Mouse (Mus musculus) erythroblast, embryonic 14.5 days (primary cell): ENCODE results near the gene Bcl9l. TPM values are rescaled to one million over a fixed set of nuclear protein-coding genes. Genes with fewer than 3 reads are reported as not detected.

Experiments
- H3K27me3 ChIP-seq: 2 replicates; pipeline ENCODE4 v1.6.1; 2012; ENCODE audit warnings: inconsistent platforms; ENCODE audit not compliant: control insufficient read depth
- H3K36me3 ChIP-seq: 2 replicates; pipeline ENCODE4 v1.6.1; 2012; ENCODE audit warnings: mild to moderate bottlenecking, inconsistent platforms; ENCODE audit not compliant: control insufficient read depth
- H3K4me1 ChIP-seq: 2 replicates; pipeline ENCODE4 v1.6.1; 2012; ENCODE audit warnings: inconsistent platforms; ENCODE audit not compliant: control insufficient read depth
- H3K4me3 ChIP-seq: replicated peaks from 2 replicates; pipeline ENCODE3; 2012; ENCODE audit warnings: moderate library complexity, mild to moderate bottlenecking, inconsistent platforms
- H3K9me3 ChIP-seq: 2 replicates; pipeline ENCODE4 v1.6.1; 2012; ENCODE audit warnings: low read length, inconsistent platforms, mixed read lengths; ENCODE audit not compliant: control insufficient read depth
- GATA1 ChIP-seq: IDR thresholded peaks from 2 replicates; pipeline ENCODE4 v1.6.1; 2012; ENCODE audit warnings: low read length, inconsistent platforms, mixed read lengths
- TAL1 ChIP-seq: IDR thresholded peaks from 3 replicates; pipeline ENCODE4 v1.6.1; 2012; ENCODE audit warnings: low read length, inconsistent platforms, mixed read lengths
- polyA plus RNA-seq: library from polyadenylated mRNA; stranded (reverse); fragments of >175 nt; gene quantifications from 2 replicates; pipeline ENCODE4 v1.2.3, GENCODE M21; 2012

Gene Bcl9l
- polyA plus RNA-seq, 1 experiment: 0.06 TPM

DNA sequence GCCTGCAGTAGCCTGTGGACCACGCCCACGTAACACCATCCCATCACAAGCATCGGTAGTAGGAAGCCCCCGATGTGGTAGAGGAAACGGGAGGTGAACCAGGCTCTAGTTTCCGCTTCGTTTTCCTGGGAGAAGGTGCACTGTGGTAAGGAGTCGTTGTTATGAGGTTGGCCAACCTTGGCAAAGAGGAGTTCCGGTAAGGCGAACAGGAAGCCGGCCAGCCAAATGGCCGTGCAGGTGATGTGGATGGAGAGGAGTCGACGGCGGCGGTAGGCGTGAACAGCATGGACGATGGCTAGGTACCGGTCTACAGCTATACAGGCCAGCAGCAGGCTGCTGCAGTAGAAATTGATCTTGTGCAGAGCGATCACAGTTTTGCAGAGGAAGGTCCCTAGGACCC, 31.0 kb downstream of the Bcl9l start:
- Histone ChIP-seq H3K4me3 (no peak overlapping the region), H3K36me3 (no peaks in the 10 kb centered on the region; the same call in 1 of the 2 replicates), H3K9me3 (no peaks in the 10 kb centered on the region), H3K27me3 (peaks cover 13% of the 10 kb centered on the region), H3K4me1 (peaks cover 20% of the 10 kb centered on the region)
- no peak for TF ChIP-seq TAL1
- TF ChIP-seq GATA1: no peak

GRCm38 (mm10) chr9:44514147-44514546, 31.5 kb downstream of the Bcl9l start:
- no peaks in the 10 kb centered on the region; the same call in 1 of the 2 replicates for H3K36me3 ChIP-seq
- H3K4me1 ChIP-seq: peaks cover 19% of the 10 kb centered on the region
- H3K9me3 ChIP-seq: no peaks in the 10 kb centered on the region
- no peak for TF ChIP-seq TAL1
- no peak for TF ChIP-seq GATA1
- peaks cover 12% of the 10 kb centered on the region for H3K27me3 ChIP-seq
- no peak overlapping the region for H3K4me3 ChIP-seq

GRCm38 (mm10) chr9:44515131-44515751, 32.6 kb downstream of the Bcl9l start:
- peaks cover 4% of the 10 kb centered on the region for H3K27me3 ChIP-seq
- H3K4me1 ChIP-seq: peaks cover 10% of the 10 kb centered on the region
- no peak for TF ChIP-seq GATA1
- no peak for TF ChIP-seq TAL1
- no peaks in the 10 kb centered on the region for H3K36me3 ChIP-seq
- H3K4me3 ChIP-seq: peak overlapping the region; percentile 39
- no peaks in the 10 kb centered on the region for H3K9me3 ChIP-seq

- Histone ChIP-seq H3K27me3 (no peaks in the 10 kb centered on the region), H3K4me3 (no peak overlapping the region), H3K36me3 (no peaks in the 10 kb centered on the region), H3K4me1 (peaks cover 10% of the 10 kb centered on the region), H3K9me3 (no peaks in the 10 kb centered on the region)
- TF ChIP-seq GATA1 (no peak), TAL1 (no peak)
Observed at GRCm38 (mm10) chr9:44515891-44516290, 33.3 kb downstream of the Bcl9l start.

DNA sequence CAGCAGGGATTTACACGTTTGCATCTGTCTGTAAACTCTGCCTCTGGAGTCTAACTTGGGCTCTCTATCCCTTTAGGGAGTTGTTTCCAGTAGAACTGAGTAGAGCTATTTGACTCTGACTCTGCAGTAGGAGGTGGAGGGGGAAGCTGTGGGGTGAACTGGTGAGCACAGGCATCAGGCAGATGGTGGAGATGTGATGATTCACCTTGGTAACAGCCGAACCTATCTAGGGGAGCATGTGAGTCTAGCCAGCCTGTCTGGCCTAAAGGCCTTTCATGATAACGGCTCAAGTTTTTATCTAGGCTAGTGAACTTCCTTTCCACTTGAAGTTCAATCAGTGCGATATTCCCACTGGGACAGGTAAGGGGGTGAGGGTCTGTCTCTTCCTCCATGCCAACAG, 34.7 kb downstream of the Bcl9l start:
- peaks cover 10% of the 10 kb centered on the region for H3K4me1 ChIP-seq
- H3K9me3 ChIP-seq: no peaks in the 10 kb centered on the region
- TF ChIP-seq TAL1 (no peak), GATA1 (no peak)
- no peaks in the 10 kb centered on the region for H3K27me3 ChIP-seq
- no peak overlapping the region for H3K4me3 ChIP-seq
- no peaks in the 10 kb centered on the region for H3K36me3 ChIP-seq

- H3K9me3 ChIP-seq: no peaks in the 10 kb centered on the region
- no peak overlapping the region for H3K4me3 ChIP-seq
- H3K4me1 ChIP-seq: peaks cover 10% of the 10 kb centered on the region
Observed at GRCm38 (mm10) chr9:44518068-44518467, 35.4 kb downstream of the Bcl9l start.

GRCm38 (mm10) chr9:44521927-44522326, 39.3 kb downstream of the Bcl9l start:
- Histone ChIP-seq H3K27me3 (peaks cover 5% of the 10 kb centered on the region), H3K4me3 (no peak overlapping the region), H3K9me3 (no peaks in the 10 kb centered on the region), H3K36me3 (no peaks in the 10 kb centered on the region), H3K4me1 (peaks cover 1% of the 10 kb centered on the region; the same call in 1 of the 2 replicates)
- TF ChIP-seq TAL1: no peak
- no peak for TF ChIP-seq GATA1

More at GRCm38 (mm10) chr9:44518068-44518467, 35.4 kb downstream of the Bcl9l start:
- H3K27me3 ChIP-seq: no peaks in the 10 kb centered on the region
- H3K36me3 ChIP-seq: no peaks in the 10 kb centered on the region
- TF ChIP-seq GATA1 (no peak), TAL1 (no peak)

GRCm38 (mm10) chr9:44523686-44524085, 41.1 kb downstream of the Bcl9l start:
- Histone ChIP-seq H3K9me3 (no peaks in the 10 kb centered on the region), H3K4me3 (no peak overlapping the region), H3K36me3 (no peaks in the 10 kb centered on the region), H3K4me1 (no peaks in the 10 kb centered on the region), H3K27me3 (peaks cover 15% of the 10 kb centered on the region)
- no peak for TF ChIP-seq TAL1
- no peak for TF ChIP-seq GATA1

DNA sequence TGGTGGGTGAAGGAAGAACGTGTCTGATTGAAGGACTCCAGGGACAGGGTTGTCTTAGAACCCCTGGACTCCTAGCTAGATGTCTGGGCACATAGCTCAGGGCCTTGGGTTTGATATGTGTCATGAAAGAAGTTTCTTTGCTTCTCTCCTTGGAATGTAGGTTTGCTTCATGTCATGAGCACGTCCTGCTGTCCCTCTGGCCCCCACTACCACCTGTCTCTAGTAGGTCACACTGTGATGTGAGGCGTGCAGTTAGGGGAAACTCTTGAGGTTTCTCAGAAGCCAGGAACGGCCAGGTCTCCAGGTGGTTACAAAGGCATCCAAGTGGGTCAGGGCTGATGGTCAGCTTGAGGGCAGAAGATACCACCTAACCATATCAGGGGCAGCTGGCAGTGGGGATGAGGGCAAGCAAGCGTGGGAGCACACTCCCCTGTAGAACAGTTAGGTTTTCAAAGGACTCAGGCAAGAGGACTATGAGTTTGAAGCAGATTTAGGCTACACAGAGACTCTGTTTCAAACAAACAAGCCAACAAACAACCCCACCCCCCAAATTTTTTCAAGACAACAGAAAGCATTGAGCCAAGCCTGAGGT, 41.7 kb downstream of the Bcl9l start:
- Histone ChIP-seq H3K4me1 (no peaks in the 10 kb centered on the region), H3K27me3 (peaks cover 16% of the 10 kb centered on the region), H3K36me3 (no peaks in the 10 kb centered on the region), H3K9me3 (no peaks in the 10 kb centered on the region), H3K4me3 (no peak overlapping the region)
- TF ChIP-seq TAL1 (no peak), GATA1 (no peak)
